Mouse (Mus musculus) E14TG2a.4 (cell line): ENCODE measurements around the gene Mtm1.
"Not testable (repeated sequence)": the region's sequence is repeated elsewhere in the genome, so short reads cannot be mapped to it uniquely, and the experiment has no call there.

Experiments used
- H3K27me3 ChIP-seq: 2 replicates; pipeline ENCODE4 v1.6.1; 2014; ENCODE audit warnings: low read length, control low read depth; ENCODE audit not compliant: insufficient read depth
- H3K36me3 ChIP-seq: 2 replicates; pipeline ENCODE4 v1.6.1; 2014; ENCODE audit warnings: low read length, control low read depth; ENCODE audit not compliant: insufficient read depth
- H3K4me1 ChIP-seq: replicated peaks from 2 replicates; pipeline ENCODE4 v1.6.1; 2014; ENCODE audit warnings: low read depth, low read length, control low read depth
- H3K4me3 ChIP-seq: replicated peaks from 2 replicates; pipeline ENCODE4 v1.5.1; 2014; ENCODE audit warnings: mild to moderate bottlenecking, low read length
- H3K9me3 ChIP-seq: 2 replicates; pipeline ENCODE4 v1.6.1; 2014; ENCODE audit warnings: low read length, control low read depth
- CTCF ChIP-seq: conservative IDR thresholded peaks from 2 replicates; pipeline ENCODE4 v1.5.1; 2014; ENCODE audit warnings: low read length
- NANOG ChIP-seq: IDR thresholded peaks from 2 replicates; pipeline ENCODE4 v1.6.1; 2014; ENCODE audit warnings: borderline replicate concordance, low read length, mixed read lengths
- POU5F1 ChIP-seq: IDR thresholded peaks from 2 replicates; pipeline ENCODE4 v1.6.1; 2014; ENCODE audit warnings: low read length, borderline replicate concordance

Gene Mtm1

DNA sequence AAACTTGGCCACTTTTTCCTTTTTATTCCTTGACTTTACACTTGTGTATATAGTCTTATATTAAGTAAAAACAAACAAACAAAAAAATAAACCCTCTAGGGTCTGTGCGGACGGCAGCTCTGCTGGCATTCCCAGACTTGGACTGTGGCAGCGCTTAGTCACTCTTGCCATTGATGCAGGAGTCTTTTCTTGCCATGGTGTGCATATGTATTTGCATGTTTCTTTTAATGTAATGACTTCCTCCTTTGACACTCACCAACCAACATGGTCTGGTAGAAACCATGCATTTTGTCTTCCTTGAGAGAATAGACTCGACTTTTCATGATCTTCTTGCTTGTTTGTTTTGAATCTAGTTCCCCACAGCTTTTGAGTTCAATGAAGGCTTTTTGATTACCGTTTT is 91.6 kb downstream of the Mtm1 start:
- H3K4me1 ChIP-seq = no peaks in the 10 kb centered on the region
- no peaks in the 10 kb centered on the region for H3K27me3 ChIP-seq
- no peaks in the 10 kb centered on the region for H3K9me3 ChIP-seq
- no peak overlapping the region for H3K4me3 ChIP-seq
- TF ChIP-seq NANOG (no peak), POU5F1 (no peak), CTCF (no peak)
- no peaks in the 10 kb centered on the region for H3K36me3 ChIP-seq

DNA sequence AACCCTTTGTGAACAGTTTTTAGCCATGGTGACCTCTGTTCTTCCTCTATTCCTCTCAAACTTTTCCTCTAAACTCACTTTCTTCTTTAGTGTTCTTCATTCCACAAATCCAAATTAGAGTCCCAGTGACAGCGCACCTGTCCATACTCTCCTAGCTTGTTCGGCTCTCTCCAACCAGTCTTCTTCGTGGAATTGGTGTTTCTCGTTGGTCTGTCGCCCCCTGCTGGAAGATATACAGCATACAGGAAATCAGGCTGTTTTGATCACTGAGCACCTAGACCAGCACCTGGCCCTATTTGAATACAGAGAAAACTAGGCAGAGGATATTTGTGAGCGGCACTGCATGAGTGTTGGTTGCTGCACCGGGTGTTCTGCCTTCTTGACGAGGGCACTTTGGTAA is 100.7 kb downstream of the Mtm1 start:
- Histone ChIP-seq H3K9me3 (no peaks in the 10 kb centered on the region), H3K36me3 (no peaks in the 10 kb centered on the region), H3K27me3 (no peaks in the 10 kb centered on the region), H3K4me3 (no peak overlapping the region), H3K4me1 (no peaks in the 10 kb centered on the region)
- peak; percentile 48 for TF ChIP-seq CTCF
- TF ChIP-seq NANOG = no peak
- TF ChIP-seq POU5F1 = no peak

DNA sequence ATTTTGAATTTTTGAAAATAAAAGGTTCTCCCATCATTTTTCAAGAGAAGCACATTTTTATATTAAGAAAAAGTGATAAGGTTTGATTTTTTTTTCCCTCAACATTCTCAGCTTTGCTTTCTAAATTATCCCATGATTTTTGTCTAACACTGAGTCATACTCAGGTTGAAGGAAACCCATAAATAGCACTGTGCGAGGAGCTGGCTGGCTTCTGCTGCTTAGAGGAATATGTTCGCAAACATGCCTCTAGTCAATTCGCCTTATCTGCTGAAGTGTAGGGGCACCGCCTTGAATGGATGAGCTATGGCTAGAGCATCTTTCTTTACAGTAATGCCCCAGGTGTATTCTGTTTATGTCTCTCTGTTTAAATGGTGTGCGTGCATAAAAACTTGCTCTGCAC is 103.8 kb downstream of the Mtm1 start:
- no peak overlapping the region for H3K4me3 ChIP-seq
- H3K9me3 ChIP-seq = no peaks in the 10 kb centered on the region
- no peaks in the 10 kb centered on the region for H3K36me3 ChIP-seq
- H3K4me1 ChIP-seq = no peaks in the 10 kb centered on the region
- TF ChIP-seq NANOG (no peak), POU5F1 (no peak)
- no peaks in the 10 kb centered on the region for H3K27me3 ChIP-seq

DNA sequence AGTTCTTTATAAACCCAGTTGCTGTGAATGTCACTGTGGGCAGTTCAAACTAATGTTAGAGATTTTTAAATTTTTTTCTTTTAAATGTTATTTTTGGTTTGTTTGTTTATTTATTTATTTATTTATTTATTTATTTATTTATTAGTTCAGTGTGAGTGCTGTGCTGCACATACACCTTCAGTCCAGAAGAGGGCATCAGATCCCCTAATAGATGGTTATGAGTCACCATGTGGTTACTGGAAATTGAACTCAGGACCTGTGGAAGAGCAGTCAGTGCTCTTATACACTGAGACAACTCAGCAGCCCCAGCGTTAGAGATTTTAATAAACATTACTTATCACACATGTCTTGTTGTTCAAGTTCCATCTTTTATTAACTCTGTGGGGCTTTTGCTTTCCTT is 141.5 kb downstream of the Mtm1 start:
- H3K36me3 ChIP-seq = no peaks in the 10 kb centered on the region
- H3K27me3 ChIP-seq = no peaks in the 10 kb centered on the region
- H3K9me3 ChIP-seq = no peaks in the 10 kb centered on the region
- TF ChIP-seq CTCF (0 out of 2 replicates have a peak, but pooled peaks have one; percentile 16), POU5F1 (no peak), NANOG (no peak)
- H3K4me1 ChIP-seq = no peaks in the 10 kb centered on the region
- no peak overlapping the region for H3K4me3 ChIP-seq

DNA sequence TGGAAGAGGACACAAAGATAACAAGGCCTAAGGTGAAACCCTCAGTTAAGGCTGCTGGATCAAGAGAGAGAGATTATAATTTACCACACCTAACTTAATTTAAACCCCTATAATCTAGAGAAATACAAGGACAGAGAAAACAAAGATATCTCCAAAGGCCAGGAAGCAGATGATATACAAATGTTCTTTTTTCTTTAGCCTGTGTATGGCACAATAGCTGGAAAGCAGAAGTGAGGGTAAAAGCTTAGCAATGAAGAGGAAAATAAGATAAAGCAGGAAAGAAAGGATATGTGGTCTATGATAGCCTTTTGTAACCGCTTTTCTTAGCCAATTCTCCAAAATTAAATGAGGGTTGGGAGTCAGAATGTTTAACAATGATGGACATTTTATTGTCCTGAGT is 144.8 kb downstream of the Mtm1 start:
- Histone ChIP-seq H3K9me3 (no peaks in the 10 kb centered on the region), H3K4me1 (no peaks in the 10 kb centered on the region), H3K27me3 (no peaks in the 10 kb centered on the region), H3K36me3 (no peaks in the 10 kb centered on the region), H3K4me3 (no peak overlapping the region)
- TF ChIP-seq CTCF (no peak), NANOG (no peak), POU5F1 (no peak)

DNA sequence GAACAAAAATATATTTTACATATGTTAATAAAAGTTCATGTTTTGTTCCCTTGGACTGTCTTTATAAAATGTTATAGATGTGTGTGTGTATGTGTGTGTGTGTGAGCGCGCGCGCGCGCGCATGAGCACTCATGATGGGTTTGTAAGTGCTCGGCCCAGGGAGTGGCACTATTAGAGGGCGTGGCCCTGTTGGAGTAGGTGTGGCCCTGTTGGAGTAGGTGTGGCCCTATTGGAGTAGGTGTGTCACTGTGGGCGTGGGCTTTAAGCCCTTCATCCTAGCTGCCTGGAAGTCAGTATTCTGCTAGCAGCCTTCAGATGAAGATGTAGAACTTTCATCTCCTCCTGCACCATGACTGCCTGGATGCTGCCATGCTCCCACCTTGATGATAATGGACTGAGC is 151.2 kb downstream of the Mtm1 start:
- not testable (repeated sequence) for H3K27me3 ChIP-seq, H3K36me3 ChIP-seq, H3K9me3 ChIP-seq, H3K4me3 ChIP-seq, H3K4me1 ChIP-seq

DNA sequence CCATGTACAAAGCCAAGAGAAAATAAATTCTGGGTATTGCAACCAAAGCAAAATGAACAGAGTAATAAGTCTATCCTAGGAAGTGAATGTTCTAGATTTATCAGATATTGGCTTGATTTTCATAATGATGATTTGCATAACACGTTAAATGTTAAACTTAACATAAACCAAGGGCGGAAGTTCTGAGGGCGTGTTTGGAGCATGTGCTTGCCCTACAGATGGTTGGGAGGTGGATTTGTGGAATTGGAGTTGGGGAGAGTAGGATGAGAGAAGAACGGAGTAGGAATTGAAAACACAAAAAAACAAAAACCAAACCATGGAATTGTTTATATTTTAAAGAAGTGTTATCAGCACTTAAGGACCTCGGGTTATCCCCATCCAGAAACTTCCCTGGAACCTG is 153.5 kb downstream of the Mtm1 start:
- Histone ChIP-seq H3K27me3 (no peaks in the 10 kb centered on the region), H3K36me3 (no peaks in the 10 kb centered on the region), H3K4me1 (no peaks in the 10 kb centered on the region)

DNA sequence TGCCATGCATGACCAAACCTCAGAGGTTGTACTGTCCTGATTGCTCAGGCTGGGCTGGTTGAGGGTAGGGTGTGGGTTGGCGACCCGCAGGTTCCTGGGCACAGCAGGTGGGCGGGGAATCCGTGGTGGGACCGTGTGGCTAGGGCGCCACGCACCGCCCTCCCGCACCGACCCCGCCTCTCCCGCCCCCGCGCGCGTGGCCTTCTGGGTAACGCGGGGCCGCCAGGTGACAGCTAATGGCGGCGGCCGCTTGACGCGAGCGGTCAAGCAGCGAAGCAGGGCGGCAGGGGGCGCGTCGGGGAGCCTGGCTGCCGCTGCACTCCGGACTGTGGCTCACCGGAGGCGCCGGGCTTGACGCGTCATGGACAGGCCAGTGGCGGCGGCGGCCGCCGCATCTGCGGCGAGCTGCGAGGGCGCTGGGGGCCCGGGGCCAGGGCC is 154.0 kb downstream of the Mtm1 start, which contains the start of gene Mtmr1:
Gene Mtmr1, plus strand, starts transcription at position 207 of the 438 bp plus-strand sequence.
- TF ChIP-seq NANOG (no peak), CTCF (no peak), POU5F1 (no peak)
- Histone ChIP-seq H3K27me3 (no peaks in the 10 kb centered on the region), H3K9me3 (no peaks in the 10 kb centered on the region), H3K4me3 (peak within 1 kb of the TSS; percentile 80), H3K36me3 (no peaks in the 10 kb centered on the region), H3K4me1 (no peaks in the 10 kb centered on the region)

More for the DNA sequence above, 153.5 kb downstream of the Mtm1 start:
- TF ChIP-seq CTCF (no peak), POU5F1 (no peak), NANOG (no peak)
- Histone ChIP-seq H3K4me3 (peak overlapping the region; percentile 80), H3K9me3 (no peaks in the 10 kb centered on the region)

DNA sequence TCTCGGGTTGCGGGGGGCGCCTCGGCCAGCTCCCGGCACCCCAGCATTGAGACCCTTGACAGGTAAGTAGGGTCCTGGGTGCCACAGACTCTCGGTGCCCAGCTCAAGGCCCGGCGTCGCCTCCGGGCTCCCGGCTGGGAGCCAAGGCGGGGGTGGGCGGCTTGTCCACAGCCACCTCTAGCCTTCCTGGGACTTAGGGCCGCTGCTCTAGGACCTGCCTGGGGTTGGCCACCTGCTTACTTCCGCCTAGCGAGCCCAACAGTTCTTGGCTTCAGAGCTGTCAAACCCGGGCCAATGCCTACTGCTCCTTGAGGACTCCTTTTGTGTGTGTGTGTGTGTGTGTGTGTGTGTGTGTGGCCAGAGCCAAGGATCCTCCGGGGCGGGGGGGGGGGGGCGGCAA is 154.4 kb downstream of the Mtm1 start:
- Histone ChIP-seq H3K9me3 (no peaks in the 10 kb centered on the region), H3K27me3 (no peaks in the 10 kb centered on the region), H3K4me1 (no peaks in the 10 kb centered on the region), H3K4me3 (peak overlapping the region; percentile 80), H3K36me3 (no peaks in the 10 kb centered on the region)
- TF ChIP-seq NANOG (no peak), CTCF (no peak), POU5F1 (no peak)
